In genomic region chr8:70601271-70601649, GRCm38 (mm10) we compare ENCODE assay signal across 8 mouse cellular contexts. TPM values are rescaled to one million over a fixed set of nuclear protein-coding genes. Genes with fewer than 3 reads are reported as not detected.
DNase-seq lines count a peak whose midpoint lies in the region; ATAC-seq lines count a peak whose summit lies in the region.

No protein-coding gene starts in this region.

- H3K4me2 ChIP-seq in heart, embryonic 12.5 days, result peak overlapping the region; percentile 60
- H3K4me2 ChIP-seq in kidney, embryonic 14.5 days (replicated peaks; ENCODE audit: low read depth, low read length), result peak overlapping the region; percentile 33
- H3K4me2 ChIP-seq in liver, embryonic 11.5 days, result peak overlapping the region; percentile 55
- peak overlapping the region; percentile 51 for H3K4me2 ChIP-seq in midbrain, embryonic 16.5 days (ENCODE audit: low read length)
- H3K4me2 ChIP-seq in stomach, embryonic 15.5 days, result peak overlapping the region; percentile 50

- 1% methylated on average over 26 of the region's 26 CpGs for WGBS in embryonic facial prominence, embryonic 10.5 days
- 2% methylated on average over 26 of the region's 26 CpGs for WGBS in heart, embryonic 12.5 days
- under 1% methylated on average over 26 of the region's 26 CpGs for WGBS in kidney, embryonic 14.5 days
- WGBS in liver, embryonic 11.5 days, result 4% methylated on average over 26 of the region's 26 CpGs
- WGBS in midbrain, embryonic 16.5 days, result under 1% methylated on average over 25 of the region's 26 CpGs
- WGBS in stomach, embryonic 15.5 days, result 3% methylated on average over 26 of the region's 26 CpGs

- peaks cover 12% of the 10 kb centered on the region; the same call in 1 of the 2 replicates for H3K9me3 ChIP-seq in embryonic facial prominence, embryonic 10.5 days
- no peaks in the 10 kb centered on the region for H3K9me3 ChIP-seq in heart, embryonic 12.5 days (replicated peaks)
- H3K9me3 ChIP-seq in kidney, embryonic 14.5 days (ENCODE audit: control insufficient read depth, low read length), result no peaks in the 10 kb centered on the region; the same call in 1 of the 2 replicates
- H3K9me3 ChIP-seq in liver, embryonic 11.5 days (ENCODE audit: control insufficient read depth, low read length), result peaks cover 3% of the 10 kb centered on the region; the same call in 1 of the 2 replicates
- no peaks in the 10 kb centered on the region for H3K9me3 ChIP-seq in midbrain, embryonic 16.5 days (replicated peaks; ENCODE audit: control insufficient read depth, low read length, poor library complexity, severe bottlenecking)
- no peaks in the 10 kb centered on the region for H3K9me3 ChIP-seq in stomach, embryonic 15.5 days

- H3K4me1 ChIP-seq in embryonic facial prominence, embryonic 10.5 days, result peaks cover 77% of the 10 kb centered on the region
- H3K4me1 ChIP-seq in heart, embryonic 12.5 days (replicated peaks), result peaks cover 62% of the 10 kb centered on the region
- H3K4me1 ChIP-seq in kidney, embryonic 14.5 days (ENCODE audit: control insufficient read depth, insufficient read depth, low read length), result peaks cover 55% of the 10 kb centered on the region
- H3K4me1 ChIP-seq in liver, embryonic 11.5 days (replicated peaks; ENCODE audit: control insufficient read depth, insufficient read depth, low read length), result peaks cover 59% of the 10 kb centered on the region
- peaks cover 39% of the 10 kb centered on the region for H3K4me1 ChIP-seq in midbrain, embryonic 16.5 days (ENCODE audit: control insufficient read depth, insufficient read depth, low read length)
- H3K4me1 ChIP-seq in stomach, embryonic 15.5 days, result peaks cover 43% of the 10 kb centered on the region

- H3K9ac ChIP-seq in heart, embryonic 12.5 days, result peak overlapping the region; percentile 17; the same call in 1 of the 2 replicates
- no peak overlapping the region for H3K9ac ChIP-seq in kidney, embryonic 14.5 days (ENCODE audit: low read depth, low read length)
- no peak overlapping the region for H3K9ac ChIP-seq in liver, embryonic 11.5 days (ENCODE audit: low read depth, low read length)
- H3K9ac ChIP-seq in midbrain, embryonic 16.5 days (ENCODE audit: low read depth, low read length), result peak overlapping the region; percentile 10; the same call in 1 of the 2 replicates
- no peak overlapping the region for H3K9ac ChIP-seq in stomach, embryonic 15.5 days

- ATAC-seq in heart, embryonic 12.5 days (ENCODE audit: insufficient number of reproducible peaks, low FRiP score), result peak; percentile 77
- peak; percentile 11; the same call in 1 of the 2 replicates for ATAC-seq in kidney, embryonic 14.5 days (ENCODE audit: low FRiP score, low TSS enrichment)
- peak; percentile 71 for ATAC-seq in liver, embryonic 11.5 days (replicated peaks; ENCODE audit: low FRiP score)
- peak; percentile 46 for ATAC-seq in midbrain, embryonic 16.5 days
- peak; percentile 59 for ATAC-seq in stomach, embryonic 15.5 days (ENCODE audit: insufficient read depth, low FRiP score, low read depth)

- DNase-seq in B cell, adult 2 months, result peak; percentile 77 to 78
- peak; percentile 94 for DNase-seq in adrenal gland, postnatal 10 days
- peak; percentile 97 for DNase-seq in embryonic facial prominence, embryonic 10.5 days (ENCODE audit: low spot score)
- peak; percentile 88 for DNase-seq in liver, embryonic 11.5 days (ENCODE audit: low spot score)

- H3K4me3 ChIP-seq in embryonic facial prominence, embryonic 10.5 days, result peak overlapping the region; percentile 52
- H3K4me3 ChIP-seq in heart, embryonic 12.5 days, result peak overlapping the region; percentile 29
- H3K4me3 ChIP-seq in kidney, embryonic 14.5 days (ENCODE audit: low read length), result peak overlapping the region; percentile 17
- peak overlapping the region; percentile 20 for H3K4me3 ChIP-seq in liver, embryonic 11.5 days (ENCODE audit: low read depth, low read length)
- H3K4me3 ChIP-seq in midbrain, embryonic 16.5 days (ENCODE audit: low read depth, low read length), result peak overlapping the region; percentile 13
- H3K4me3 ChIP-seq in stomach, embryonic 15.5 days (replicated peaks), result 0 out of 2 replicates have a peak overlapping the region, but pooled peaks have one; percentile 3

- H3K36me3 ChIP-seq in embryonic facial prominence, embryonic 10.5 days (replicated peaks), result peaks cover 73% of the 10 kb centered on the region
- peaks cover 27% of the 10 kb centered on the region for H3K36me3 ChIP-seq in heart, embryonic 12.5 days
- H3K36me3 ChIP-seq in kidney, embryonic 14.5 days (ENCODE audit: control insufficient read depth, insufficient read depth, low read length), result peaks cover 28% of the 10 kb centered on the region
- peaks cover 34% of the 10 kb centered on the region for H3K36me3 ChIP-seq in liver, embryonic 11.5 days (ENCODE audit: control insufficient read depth, insufficient read depth, low read length)
- peaks cover 1% of the 10 kb centered on the region; the same call in 1 of the 2 replicates for H3K36me3 ChIP-seq in midbrain, embryonic 16.5 days (ENCODE audit: control insufficient read depth, insufficient read depth, low read length)
- H3K36me3 ChIP-seq in stomach, embryonic 15.5 days, result peaks cover 14% of the 10 kb centered on the region

- H3K27me3 ChIP-seq in embryonic facial prominence, embryonic 10.5 days (replicated peaks; ENCODE audit: low read depth, poor library complexity, severe bottlenecking), result peaks cover 28% of the 10 kb centered on the region
- no peaks in the 10 kb centered on the region for H3K27me3 ChIP-seq in heart, embryonic 12.5 days (replicated peaks)
- no peaks in the 10 kb centered on the region for H3K27me3 ChIP-seq in kidney, embryonic 14.5 days (ENCODE audit: control insufficient read depth, insufficient read depth, low read length)
- H3K27me3 ChIP-seq in liver, embryonic 11.5 days (replicated peaks; ENCODE audit: control insufficient read depth, insufficient read depth, low read length), result no peaks in the 10 kb centered on the region
- H3K27me3 ChIP-seq in midbrain, embryonic 16.5 days (ENCODE audit: control insufficient read depth, insufficient read depth, low read depth, low read length), result no peaks in the 10 kb centered on the region
- H3K27me3 ChIP-seq in stomach, embryonic 15.5 days (replicated peaks), result no peaks in the 10 kb centered on the region

- peak overlapping the region; percentile 81 for H3K27ac ChIP-seq in embryonic facial prominence, embryonic 10.5 days (replicated peaks)
- H3K27ac ChIP-seq in heart, embryonic 12.5 days (ENCODE audit: poor library complexity, severe bottlenecking), result peak overlapping the region; percentile 33; the same call in 1 of the 2 replicates
- H3K27ac ChIP-seq in kidney, embryonic 14.5 days (ENCODE audit: low read depth, low read length), result peak overlapping the region; percentile 76; the same call in 1 of the 2 replicates
- H3K27ac ChIP-seq in liver, embryonic 11.5 days (ENCODE audit: low read depth, low read length), result peak overlapping the region; percentile 73
- peak overlapping the region; percentile 85 for H3K27ac ChIP-seq in midbrain, embryonic 16.5 days (ENCODE audit: low read length)
- H3K27ac ChIP-seq in stomach, embryonic 15.5 days, result peak overlapping the region; percentile 77; the same call in 1 of the 2 replicates

RNA-seq across cellular contexts. Expression of gene Isyna1, which starts 7.1 kb away (rescaled TPM):
- 10 to 100 TPM; 59.4 to 59.8 TPM for total RNA-seq in adrenal gland, postnatal 10 days (2021)
- 184 and 187 TPM in 2 replicates for polyA plus RNA-seq in embryonic facial prominence, embryonic 10.5 days (2016; fragmentation: Nextera tagmentation; extraction: Ambion mirVana)
- polyA plus RNA-seq in heart, embryonic 12.5 days (2016; fragmentation: Nextera tagmentation; extraction: Ambion mirVana), result 138 and 142 TPM in 2 replicates
- 102 and 118 TPM in 2 replicates for polyA plus RNA-seq in kidney, embryonic 14.5 days (2014; fragmentation: Nextera tagmentation; extraction: Ambion mirVana)
- polyA plus RNA-seq in liver, embryonic 11.5 days (2014; fragmentation: Nextera tagmentation; extraction: Ambion mirVana), result 177 and 188 TPM in 2 replicates
- 155 and 171 TPM in 2 replicates for polyA plus RNA-seq in midbrain, embryonic 16.5 days (2015; fragmentation: Nextera tagmentation; extraction: Ambion mirVana)
- 127 and 133 TPM in 2 replicates for polyA plus RNA-seq in stomach, embryonic 15.5 days (2015; fragmentation: Nextera tagmentation; extraction: Ambion mirVana)

RNA-seq across cellular contexts. Expression of gene Ssbp4, which starts 7.4 kb away (rescaled TPM):
- total RNA-seq in adrenal gland, postnatal 10 days (2021), result 10 to 100 TPM; 92.0 to 96.9 TPM
- 105 and 109 TPM in 2 replicates for polyA plus RNA-seq in embryonic facial prominence, embryonic 10.5 days (2016; fragmentation: Nextera tagmentation; extraction: Ambion mirVana)
- polyA plus RNA-seq in heart, embryonic 12.5 days (2016; fragmentation: Nextera tagmentation; extraction: Ambion mirVana), result 76.0 and 78.6 TPM in 2 replicates
- polyA plus RNA-seq in kidney, embryonic 14.5 days (2014; fragmentation: Nextera tagmentation; extraction: Ambion mirVana), result 172 and 220 TPM in 2 replicates
- 144 and 173 TPM in 2 replicates for polyA plus RNA-seq in liver, embryonic 11.5 days (2014; fragmentation: Nextera tagmentation; extraction: Ambion mirVana)
- polyA plus RNA-seq in midbrain, embryonic 16.5 days (2015; fragmentation: Nextera tagmentation; extraction: Ambion mirVana), result 151 and 173 TPM in 2 replicates
- 104 and 117 TPM in 2 replicates for polyA plus RNA-seq in stomach, embryonic 15.5 days (2015; fragmentation: Nextera tagmentation; extraction: Ambion mirVana)

RNA-seq across cellular contexts. Expression of gene Lrrc25, which starts 14.7 kb away (rescaled TPM):
- 1 to 10 TPM; 3.3 to 3.6 TPM for total RNA-seq in adrenal gland, postnatal 10 days (2021)
- polyA plus RNA-seq in embryonic facial prominence, embryonic 10.5 days (2016; fragmentation: Nextera tagmentation; extraction: Ambion mirVana), result 0.77 and 0.79 TPM in 2 replicates
- 0.65 and 0.71 TPM in 2 replicates for polyA plus RNA-seq in heart, embryonic 12.5 days (2016; fragmentation: Nextera tagmentation; extraction: Ambion mirVana)
- 1.1 and 1.4 TPM in 2 replicates for polyA plus RNA-seq in kidney, embryonic 14.5 days (2014; fragmentation: Nextera tagmentation; extraction: Ambion mirVana)
- 4.5 and 5.3 TPM in 2 replicates for polyA plus RNA-seq in liver, embryonic 11.5 days (2014; fragmentation: Nextera tagmentation; extraction: Ambion mirVana)
- polyA plus RNA-seq in midbrain, embryonic 16.5 days (2015; fragmentation: Nextera tagmentation; extraction: Ambion mirVana), result 0.64 and 0.97 TPM in 2 replicates
- polyA plus RNA-seq in stomach, embryonic 15.5 days (2015; fragmentation: Nextera tagmentation; extraction: Ambion mirVana), result 3.7 and 3.9 TPM in 2 replicates

RNA-seq across cellular contexts. Expression of gene Gdf15, which starts 31.0 kb away (rescaled TPM):
- 1 to 10 TPM in 1 of 2 experiments, under 1 TPM in 1; 0.79 to 1.7 TPM for total RNA-seq in adrenal gland, postnatal 10 days (2021)
- polyA plus RNA-seq in embryonic facial prominence, embryonic 10.5 days (2016; fragmentation: Nextera tagmentation; extraction: Ambion mirVana), result 0.14 TPM in 1 of 2 replicates, not detected in the other
- polyA plus RNA-seq in heart, embryonic 12.5 days (2016; fragmentation: Nextera tagmentation; extraction: Ambion mirVana), result 1.0 and 1.1 TPM in 2 replicates
- polyA plus RNA-seq in kidney, embryonic 14.5 days (2014; fragmentation: Nextera tagmentation; extraction: Ambion mirVana), result 0.31 and 0.41 TPM in 2 replicates
- 4.2 and 4.9 TPM in 2 replicates for polyA plus RNA-seq in liver, embryonic 11.5 days (2014; fragmentation: Nextera tagmentation; extraction: Ambion mirVana)
- polyA plus RNA-seq in midbrain, embryonic 16.5 days (2015; fragmentation: Nextera tagmentation; extraction: Ambion mirVana), result 0.35 and 0.39 TPM in 2 replicates
- 0.95 and 1.4 TPM in 2 replicates for polyA plus RNA-seq in stomach, embryonic 15.5 days (2015; fragmentation: Nextera tagmentation; extraction: Ambion mirVana)

RNA-seq across cellular contexts. Expression of gene Pgpep1, which starts 58.9 kb away (rescaled TPM):
- 10 to 100 TPM; 65.7 to 80.6 TPM for total RNA-seq in adrenal gland, postnatal 10 days (2021)
- polyA plus RNA-seq in embryonic facial prominence, embryonic 10.5 days (2016; fragmentation: Nextera tagmentation; extraction: Ambion mirVana), result 51.8 and 52.7 TPM in 2 replicates
- polyA plus RNA-seq in heart, embryonic 12.5 days (2016; fragmentation: Nextera tagmentation; extraction: Ambion mirVana), result 32.1 and 35.6 TPM in 2 replicates
- 62.2 and 62.6 TPM in 2 replicates for polyA plus RNA-seq in kidney, embryonic 14.5 days (2014; fragmentation: Nextera tagmentation; extraction: Ambion mirVana)
- 33.7 and 34.6 TPM in 2 replicates for polyA plus RNA-seq in liver, embryonic 11.5 days (2014; fragmentation: Nextera tagmentation; extraction: Ambion mirVana)
- polyA plus RNA-seq in midbrain, embryonic 16.5 days (2015; fragmentation: Nextera tagmentation; extraction: Ambion mirVana), result 67.2 and 69.7 TPM in 2 replicates
- polyA plus RNA-seq in stomach, embryonic 15.5 days (2015; fragmentation: Nextera tagmentation; extraction: Ambion mirVana), result 49.9 and 57.9 TPM in 2 replicates

Comparison
In these comparisons a context has a peak if more than half of its experiments do, and no peak if none do; other contexts are left out.
1. Peak in every context shown above with its lines: DNase-seq, ATAC-seq, H3K4me3 ChIP-seq and H3K27ac ChIP-seq.
2. H3K27ac ChIP-seq: peak in every context shown above with its lines; median percentile 85 in midbrain, embryonic 16.5 days; 81 in embryonic facial prominence, embryonic 10.5 days; 77 in stomach, embryonic 15.5 days; 76 in kidney, embryonic 14.5 days; 73 in liver, embryonic 11.5 days; 33 in heart, embryonic 12.5 days.
3. ATAC-seq: peak in every context shown above with its lines; median percentile 77 in heart, embryonic 12.5 days; 71 in liver, embryonic 11.5 days; 59 in stomach, embryonic 15.5 days; 46 in midbrain, embryonic 16.5 days; 11 in kidney, embryonic 14.5 days.
4. H3K9ac ChIP-seq: peak in heart, embryonic 12.5 days (single experiment) and midbrain, embryonic 16.5 days (single experiment); none in kidney, embryonic 14.5 days (single experiment), liver, embryonic 11.5 days (single experiment) and stomach, embryonic 15.5 days (single experiment).